Mouse (Mus musculus): ENCODE measurements around the gene Cacna1a. TPM values are rescaled to one million over a fixed set of nuclear protein-coding genes. Genes with fewer than 3 reads are reported as not detected.

Gene Cacna1a
- polyA plus RNA-seq, 1 experiment from 2014 or later, result 6.7 TPM

DNA sequence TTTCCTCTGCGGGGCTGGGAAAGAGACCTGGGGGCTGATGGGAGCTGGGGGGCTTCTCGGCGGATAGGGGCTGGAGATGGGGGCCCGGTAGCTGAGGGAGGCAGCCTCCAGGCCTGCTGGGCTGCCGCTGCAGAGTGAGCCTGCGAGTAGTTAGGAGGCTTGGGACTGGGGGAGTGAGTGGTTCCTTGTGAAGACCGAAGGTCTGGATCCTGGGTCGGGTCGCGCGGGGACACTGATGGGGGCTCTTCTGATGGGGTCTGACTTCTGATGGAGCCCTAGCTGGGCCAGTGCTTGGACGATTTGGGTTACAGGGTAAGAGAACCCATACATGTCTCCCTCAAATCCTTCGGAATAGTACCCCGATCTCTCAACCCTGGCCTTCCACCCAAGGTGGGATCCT lies 27.8 kb downstream of the Cacna1a start:
- 21% methylated on average over 14 of the region's 14 CpGs for WGBS
- 0 out of 2 replicates have a peak overlapping the region, but pooled peaks have one; percentile 28 for H3K9ac ChIP-seq (replicated peaks; ENCODE audit: low read depth, low read length)

DNA sequence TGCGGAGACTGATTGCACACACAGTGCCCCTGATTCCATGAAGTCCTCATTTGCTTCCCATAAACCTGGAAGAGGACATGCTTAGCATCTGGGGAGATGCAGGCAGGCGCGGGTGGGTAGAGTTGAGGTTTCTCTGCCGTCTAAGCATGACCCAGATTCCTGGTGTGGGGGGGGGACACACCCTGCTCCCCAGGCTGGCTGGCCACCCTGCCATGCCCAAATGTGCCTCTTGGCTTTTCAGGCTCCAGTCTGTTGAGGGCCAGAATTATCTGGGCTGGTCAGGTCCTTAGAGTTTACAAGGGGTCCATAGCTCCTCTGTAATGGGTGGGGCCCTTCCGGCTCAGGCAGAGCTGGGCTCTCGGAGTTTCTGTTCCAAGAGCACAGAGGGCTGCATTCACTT lies 28.7 kb downstream of the Cacna1a start:
- WGBS, result 79% methylated on average over 6 of the region's 6 CpGs
- Histone ChIP-seq H3K4me2 (replicated peaks; ENCODE audit: low read depth, low read length) (no peak overlapping the region), H3K4me3 (ENCODE audit: low read depth, low read length) (no peak overlapping the region), H3K9me3 (ENCODE audit: control insufficient read depth, low read depth, low read length) (no peaks in the 10 kb centered on the region), H3K4me1 (ENCODE audit: control insufficient read depth, insufficient read depth, low read length) (no peaks in the 10 kb centered on the region), H3K27ac (ENCODE audit: low read length) (no peak overlapping the region), H3K36me3 (ENCODE audit: control insufficient read depth, insufficient read depth, low read length) (no peaks in the 10 kb centered on the region), H3K27me3 (ENCODE audit: control insufficient read depth, insufficient read depth, low read length) (peaks cover 25% of the 10 kb centered on the region), H3K9ac (replicated peaks; ENCODE audit: low read depth, low read length) (no peak overlapping the region)
- no peak for ATAC-seq (ENCODE audit: insufficient number of reproducible peaks, insufficient read depth, low FRiP score, low read depth)

More for the DNA sequence above, 27.8 kb downstream of the Cacna1a start:
- Histone ChIP-seq H3K27me3 (ENCODE audit: control insufficient read depth, insufficient read depth, low read length) (peaks cover 25% of the 10 kb centered on the region), H3K4me1 (ENCODE audit: control insufficient read depth, insufficient read depth, low read length) (no peaks in the 10 kb centered on the region), H3K4me2 (replicated peaks; ENCODE audit: low read depth, low read length) (peak overlapping the region; percentile 99), H3K36me3 (ENCODE audit: control insufficient read depth, insufficient read depth, low read length) (no peaks in the 10 kb centered on the region), H3K4me3 (ENCODE audit: low read depth, low read length) (peak overlapping the region; percentile 43), H3K9me3 (ENCODE audit: control insufficient read depth, low read depth, low read length) (no peaks in the 10 kb centered on the region), H3K27ac (ENCODE audit: low read length) (no peak overlapping the region)
- ATAC-seq (ENCODE audit: insufficient number of reproducible peaks, insufficient read depth, low FRiP score, low read depth), result no peak

DNA sequence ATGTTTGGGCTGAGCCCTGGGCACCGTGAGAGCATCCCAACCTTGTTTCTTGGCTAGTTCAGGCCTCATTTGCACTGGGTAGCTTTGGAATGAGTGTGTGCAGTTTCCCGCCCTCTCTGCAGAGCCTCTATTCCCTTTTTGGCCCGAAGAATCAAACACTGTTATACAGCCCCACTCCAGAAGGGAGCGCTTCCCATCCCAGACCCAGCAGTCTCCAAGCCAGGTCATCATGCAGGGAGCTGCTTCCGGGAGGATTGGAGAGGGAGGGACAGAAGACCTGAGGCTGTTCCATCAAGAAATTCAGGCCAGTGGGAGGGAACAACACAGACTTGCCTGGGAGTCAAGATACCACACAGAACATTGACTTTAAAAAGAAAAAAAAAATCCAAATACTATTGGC lies 29.6 kb downstream of the Cacna1a start:
- Histone ChIP-seq H3K27ac (ENCODE audit: low read length) (no peak overlapping the region), H3K9ac (replicated peaks; ENCODE audit: low read depth, low read length) (no peak overlapping the region), H3K4me1 (ENCODE audit: control insufficient read depth, insufficient read depth, low read length) (no peaks in the 10 kb centered on the region), H3K4me3 (ENCODE audit: low read depth, low read length) (no peak overlapping the region), H3K36me3 (ENCODE audit: control insufficient read depth, insufficient read depth, low read length) (no peaks in the 10 kb centered on the region), H3K9me3 (ENCODE audit: control insufficient read depth, low read depth, low read length) (no peaks in the 10 kb centered on the region), H3K27me3 (ENCODE audit: control insufficient read depth, insufficient read depth, low read length) (peaks cover 23% of the 10 kb centered on the region), H3K4me2 (replicated peaks; ENCODE audit: low read depth, low read length) (no peak overlapping the region)
- WGBS, result 39% methylated on average over 5 of the region's 5 CpGs
- ATAC-seq (ENCODE audit: insufficient number of reproducible peaks, insufficient read depth, low FRiP score, low read depth), result no peak

DNA sequence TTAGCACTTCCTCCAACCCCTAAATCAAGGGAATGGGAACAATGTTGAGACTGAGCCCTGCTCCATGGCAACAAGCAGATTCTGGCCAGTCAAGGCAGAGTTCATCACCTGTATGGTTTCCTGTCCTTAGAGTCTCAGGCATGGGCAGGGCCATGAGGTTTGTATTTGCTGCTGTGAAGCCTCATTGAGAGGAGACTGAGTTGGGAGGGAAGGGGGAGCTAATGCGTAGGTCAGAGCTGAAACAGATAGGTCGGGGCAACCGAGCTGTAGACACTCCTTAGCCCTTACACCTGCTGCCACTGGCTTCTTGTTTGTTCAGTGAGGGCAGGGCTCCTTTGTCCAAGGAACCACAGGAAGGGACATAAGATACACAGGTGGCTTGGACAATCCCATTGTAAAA lies 36.2 kb downstream of the Cacna1a start:
- H3K36me3 ChIP-seq (ENCODE audit: control insufficient read depth, insufficient read depth, low read length), result no peaks in the 10 kb centered on the region
- H3K4me2 ChIP-seq (replicated peaks; ENCODE audit: low read depth, low read length), result no peak overlapping the region
- no peaks in the 10 kb centered on the region for H3K27me3 ChIP-seq (ENCODE audit: control insufficient read depth, insufficient read depth, low read length)
- 65% methylated on average over 3 of the region's 3 CpGs for WGBS
- no peaks in the 10 kb centered on the region for H3K9me3 ChIP-seq (ENCODE audit: control insufficient read depth, low read depth, low read length)
- H3K27ac ChIP-seq (ENCODE audit: low read length), result no peak overlapping the region
- H3K4me1 ChIP-seq (ENCODE audit: control insufficient read depth, insufficient read depth, low read length), result no peaks in the 10 kb centered on the region
- no peak overlapping the region for H3K4me3 ChIP-seq (ENCODE audit: low read depth, low read length)
- ATAC-seq (ENCODE audit: insufficient number of reproducible peaks, insufficient read depth, low FRiP score, low read depth), result no peak
- H3K9ac ChIP-seq (replicated peaks; ENCODE audit: low read depth, low read length), result no peak overlapping the region

DNA sequence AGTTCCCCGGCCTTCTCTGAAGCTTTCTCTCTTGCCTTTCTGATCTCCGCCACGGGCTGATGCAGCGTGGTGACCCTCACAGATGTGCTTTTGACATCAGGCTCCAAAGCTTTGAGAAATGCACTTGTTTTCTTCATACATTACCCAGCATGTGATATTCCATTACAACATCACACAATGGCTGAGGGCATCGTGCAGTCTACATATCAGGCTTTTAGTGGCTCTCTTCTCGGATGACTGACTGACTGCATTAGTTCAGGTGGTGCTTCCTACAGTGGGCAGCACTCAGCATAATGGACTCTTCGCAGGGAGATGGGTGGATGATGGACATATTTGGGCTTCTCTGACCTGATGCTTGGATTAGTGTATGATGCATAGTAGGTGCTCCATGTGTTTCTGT lies 37.8 kb downstream of the Cacna1a start:
- Histone ChIP-seq H3K9me3 (ENCODE audit: control insufficient read depth, low read depth, low read length) (no peaks in the 10 kb centered on the region), H3K27ac (ENCODE audit: low read length) (no peak overlapping the region), H3K4me2 (replicated peaks; ENCODE audit: low read depth, low read length) (no peak overlapping the region), H3K4me3 (ENCODE audit: low read depth, low read length) (no peak overlapping the region), H3K36me3 (ENCODE audit: control insufficient read depth, insufficient read depth, low read length) (no peaks in the 10 kb centered on the region), H3K9ac (replicated peaks; ENCODE audit: low read depth, low read length) (no peak overlapping the region), H3K27me3 (ENCODE audit: control insufficient read depth, insufficient read depth, low read length) (no peaks in the 10 kb centered on the region), H3K4me1 (ENCODE audit: control insufficient read depth, insufficient read depth, low read length) (no peaks in the 10 kb centered on the region)
- 90% methylated on average over 7 of the region's 7 CpGs for WGBS
- ATAC-seq (ENCODE audit: insufficient number of reproducible peaks, insufficient read depth, low FRiP score, low read depth), result no peak

DNA sequence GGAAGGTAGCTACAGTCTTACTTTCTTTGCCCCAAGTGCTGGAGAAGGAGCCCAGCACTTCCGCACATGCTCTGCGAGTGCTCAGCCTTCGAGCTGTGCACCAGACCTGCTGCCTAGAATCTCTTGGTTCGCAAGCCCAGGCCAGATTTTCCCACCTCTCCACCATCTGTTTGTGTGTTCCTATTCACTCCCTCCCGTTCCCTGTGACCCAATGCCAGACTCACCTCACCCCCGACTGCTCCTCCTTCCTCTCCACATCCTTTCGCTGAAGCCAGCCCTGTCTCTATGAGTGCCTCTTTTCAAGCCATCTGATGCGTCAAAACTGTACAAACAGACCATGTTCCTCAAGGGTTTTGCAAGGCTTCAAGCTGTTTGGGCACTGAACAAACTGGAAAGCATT lies 38.3 kb downstream of the Cacna1a start:
- WGBS, result 81% methylated on average over 8 of the region's 8 CpGs
- no peaks in the 10 kb centered on the region for H3K4me1 ChIP-seq (ENCODE audit: control insufficient read depth, insufficient read depth, low read length)
- H3K36me3 ChIP-seq (ENCODE audit: control insufficient read depth, insufficient read depth, low read length), result no peaks in the 10 kb centered on the region
- H3K9me3 ChIP-seq (ENCODE audit: control insufficient read depth, low read depth, low read length), result no peaks in the 10 kb centered on the region
- H3K4me3 ChIP-seq (ENCODE audit: low read depth, low read length), result no peak overlapping the region
- no peak overlapping the region for H3K9ac ChIP-seq (replicated peaks; ENCODE audit: low read depth, low read length)
- H3K4me2 ChIP-seq (replicated peaks; ENCODE audit: low read depth, low read length), result no peak overlapping the region
- no peaks in the 10 kb centered on the region for H3K27me3 ChIP-seq (ENCODE audit: control insufficient read depth, insufficient read depth, low read length)
- ATAC-seq (ENCODE audit: insufficient number of reproducible peaks, insufficient read depth, low FRiP score, low read depth), result no peak
- no peak overlapping the region for H3K27ac ChIP-seq (ENCODE audit: low read length)

DNA sequence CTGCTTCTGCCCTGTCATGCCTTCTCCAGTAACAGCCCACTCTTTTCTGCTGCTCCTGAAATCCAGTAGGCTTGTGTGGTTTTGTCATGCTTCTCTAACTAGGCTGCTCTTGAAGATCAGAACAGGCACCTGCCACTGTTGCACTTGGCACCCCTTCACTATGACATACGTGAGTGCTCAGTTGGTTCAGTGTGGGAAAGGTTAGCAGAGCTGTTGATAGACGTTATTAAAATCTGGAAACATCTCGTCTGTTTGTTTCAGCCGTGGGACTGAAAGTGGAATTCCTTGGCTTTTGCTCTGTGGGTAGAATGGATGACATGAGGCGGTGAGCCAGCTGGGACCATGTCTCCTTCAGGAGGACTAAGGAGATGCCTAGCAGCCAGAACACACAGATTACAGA lies 39.8 kb downstream of the Cacna1a start:
- H3K9me3 ChIP-seq (ENCODE audit: control insufficient read depth, low read depth, low read length), result no peaks in the 10 kb centered on the region
- ATAC-seq (ENCODE audit: insufficient number of reproducible peaks, insufficient read depth, low FRiP score, low read depth), result no peak
- no peak overlapping the region for H3K4me3 ChIP-seq (ENCODE audit: low read depth, low read length)
- no peak overlapping the region for H3K9ac ChIP-seq (replicated peaks; ENCODE audit: low read depth, low read length)
- H3K4me1 ChIP-seq (ENCODE audit: control insufficient read depth, insufficient read depth, low read length), result no peaks in the 10 kb centered on the region
- H3K27ac ChIP-seq (ENCODE audit: low read length), result no peak overlapping the region
- 82% methylated on average over 5 of the region's 5 CpGs for WGBS
- H3K27me3 ChIP-seq (ENCODE audit: control insufficient read depth, insufficient read depth, low read length), result no peaks in the 10 kb centered on the region
- H3K4me2 ChIP-seq (replicated peaks; ENCODE audit: low read depth, low read length), result no peak overlapping the region
- H3K36me3 ChIP-seq (ENCODE audit: control insufficient read depth, insufficient read depth, low read length), result no peaks in the 10 kb centered on the region

DNA sequence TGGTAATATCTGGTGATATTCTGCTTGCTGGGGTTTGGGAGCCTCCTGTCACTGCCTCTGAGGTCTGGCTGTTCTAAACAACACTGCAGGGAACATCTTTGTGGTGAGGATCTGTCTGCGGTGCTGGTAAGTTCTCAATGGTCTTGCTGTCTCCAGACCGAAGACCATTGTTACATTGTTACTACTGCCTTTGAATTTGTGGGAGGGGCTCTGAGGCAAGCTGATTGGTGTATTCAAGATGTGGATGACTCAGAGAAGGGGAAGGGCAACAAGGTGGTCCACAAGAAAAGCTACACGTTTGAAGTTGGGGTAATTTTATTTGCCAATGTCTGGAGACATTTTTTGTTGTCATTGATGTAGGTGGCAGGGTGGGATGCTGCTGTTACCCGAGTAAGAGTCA lies 40.8 kb downstream of the Cacna1a start:
- Histone ChIP-seq H3K4me1 (ENCODE audit: control insufficient read depth, insufficient read depth, low read length) (no peaks in the 10 kb centered on the region), H3K9ac (replicated peaks; ENCODE audit: low read depth, low read length) (no peak overlapping the region), H3K4me2 (replicated peaks; ENCODE audit: low read depth, low read length) (no peak overlapping the region), H3K36me3 (ENCODE audit: control insufficient read depth, insufficient read depth, low read length) (no peaks in the 10 kb centered on the region), H3K9me3 (ENCODE audit: control insufficient read depth, low read depth, low read length) (no peaks in the 10 kb centered on the region), H3K27ac (ENCODE audit: low read length) (no peak overlapping the region), H3K4me3 (ENCODE audit: low read depth, low read length) (no peak overlapping the region), H3K27me3 (ENCODE audit: control insufficient read depth, insufficient read depth, low read length) (no peaks in the 10 kb centered on the region)
- WGBS, result 32% methylated on average over 4 of the region's 4 CpGs
- no peak for ATAC-seq (ENCODE audit: insufficient number of reproducible peaks, insufficient read depth, low FRiP score, low read depth)

DNA sequence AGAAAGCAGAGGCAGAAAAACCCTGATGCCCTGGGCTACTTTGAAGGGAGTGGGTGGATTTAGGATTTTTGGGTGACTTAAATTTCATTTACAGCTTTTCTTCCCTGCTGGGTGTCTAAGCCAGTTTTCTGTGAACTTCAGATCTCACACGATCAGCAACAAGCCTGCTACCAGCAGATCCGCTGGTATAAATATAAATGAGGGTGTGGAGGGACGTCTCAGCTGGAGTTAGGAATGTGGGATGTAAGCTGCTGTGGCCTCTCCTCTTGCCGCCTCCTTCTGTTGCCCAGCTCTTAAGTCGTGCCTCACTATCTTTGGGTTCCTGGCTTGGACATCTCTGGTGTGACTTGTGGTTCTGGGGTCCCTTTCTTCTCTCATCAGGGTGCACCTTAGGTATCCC lies 41.3 kb downstream of the Cacna1a start:
- no peaks in the 10 kb centered on the region for H3K4me1 ChIP-seq (ENCODE audit: control insufficient read depth, insufficient read depth, low read length)
- no peak overlapping the region for H3K4me2 ChIP-seq (replicated peaks; ENCODE audit: low read depth, low read length)
- H3K9me3 ChIP-seq (ENCODE audit: control insufficient read depth, low read depth, low read length), result no peaks in the 10 kb centered on the region
- no peak overlapping the region for H3K27ac ChIP-seq (ENCODE audit: low read length)
- no peak for ATAC-seq (ENCODE audit: insufficient number of reproducible peaks, insufficient read depth, low FRiP score, low read depth)
- 20% methylated on average over 5 of the region's 5 CpGs for WGBS
- no peaks in the 10 kb centered on the region for H3K36me3 ChIP-seq (ENCODE audit: control insufficient read depth, insufficient read depth, low read length)
- no peak overlapping the region for H3K9ac ChIP-seq (replicated peaks; ENCODE audit: low read depth, low read length)
- H3K27me3 ChIP-seq (ENCODE audit: control insufficient read depth, insufficient read depth, low read length), result no peaks in the 10 kb centered on the region
- no peak overlapping the region for H3K4me3 ChIP-seq (ENCODE audit: low read depth, low read length)
